Mouse (Mus musculus) left cerebral cortex, postnatal 25 days (tissue): ENCODE measurements around the gene Bola3. TPM values are rescaled to one million over a fixed set of nuclear protein-coding genes. Genes with fewer than 3 reads are reported as not detected.
A peak's percentile ranks its signal among the peaks of the same experiment; 100 is the strongest.
"Not testable (repeated sequence)": the region's sequence is repeated elsewhere in the genome, so short reads cannot be mapped to it uniquely, and the experiment has no call there.

ENCODE experiments used
- DNase-seq, 2 experiments: peaks; one replicate each; pipeline ENCODE4 v3.0.0; 2022; ENCODE audit warnings: low spot score in 2 of 2, mixed read lengths in 1 of 2
- intact Hi-C: fragments of 180-260 bp; cut with DNase I; formaldehyde crosslinking; loops from one replicate; pipeline ENCODE4 v1.15.1; 2025
- total RNA-seq, 2 experiments: library from RNA; stranded (reverse); gene quantifications; 2 replicates each; pipeline ENCODE4 v1.2.3; 2021

Bola3 gene
- total RNA-seq, 2 experiments from 2014 or later: 52.3 to 56.5 TPM

DNA sequence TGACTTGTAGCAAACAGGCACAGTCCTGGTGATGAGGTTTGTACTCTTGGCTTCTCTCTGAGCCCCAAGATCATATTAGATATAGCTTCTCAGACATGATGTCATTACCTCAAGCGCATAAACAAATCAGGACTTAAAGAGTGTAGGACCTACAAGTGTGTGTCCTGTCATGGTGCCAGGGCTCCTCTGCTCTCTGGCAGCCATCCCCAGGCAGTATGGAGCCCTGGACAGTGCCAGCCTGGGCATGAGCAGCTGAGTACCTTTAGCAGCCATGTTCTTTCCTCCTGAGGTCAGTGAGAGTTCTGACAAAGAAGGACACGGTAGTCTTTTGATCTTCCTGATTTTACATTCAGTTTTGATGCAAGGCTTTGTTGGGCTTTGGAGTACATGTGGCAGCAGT lies 6.0 kb upstream of the Bola3 start:
- no peak for DNase-seq
- intact Hi-C loops: no loop called here

DNA sequence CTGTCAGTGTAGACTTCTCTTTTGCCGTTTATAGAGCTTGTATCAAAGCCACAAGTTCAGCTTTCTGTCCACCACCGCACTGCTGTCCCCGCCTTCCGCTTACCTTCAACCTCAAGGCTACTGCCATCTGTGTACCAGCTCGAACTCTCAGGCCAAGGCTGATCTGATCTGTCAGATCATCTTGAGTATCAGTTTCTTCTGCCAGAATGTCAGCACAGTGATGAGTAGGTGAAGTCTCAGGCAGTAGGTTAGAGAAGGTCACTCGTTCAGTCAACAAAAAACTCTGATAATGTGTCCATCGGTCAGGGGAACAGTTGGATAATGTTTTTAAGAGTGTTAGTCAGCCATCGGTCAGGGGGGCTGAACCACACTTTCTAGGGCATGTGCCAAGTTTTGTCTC lies 3.7 kb upstream of the Bola3 start:
- intact Hi-C loops: not testable (repeated sequence)

DNA sequence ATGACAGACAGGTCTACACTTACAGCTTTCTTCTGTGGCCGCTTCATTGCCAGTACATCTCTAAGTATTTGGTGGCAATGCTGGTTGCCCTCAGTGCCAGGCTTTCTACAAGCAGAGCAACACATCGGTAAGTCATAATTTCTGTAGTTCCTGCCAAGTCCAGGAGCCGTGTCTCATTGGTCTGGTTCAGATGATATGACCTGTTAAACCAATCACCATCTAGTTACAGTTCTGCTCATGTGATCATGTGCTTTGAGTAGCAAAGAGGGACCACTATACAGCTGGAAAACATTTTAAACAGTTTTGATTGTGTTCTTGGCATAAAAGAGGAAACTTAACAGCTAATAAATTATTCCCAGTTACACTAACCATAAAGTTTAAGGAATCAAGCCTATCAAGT lies 1.0 kb upstream of the Bola3 start:
- intact Hi-C loops: loop anchor here (2.0 kb wide), 1 partner anchor 159 kb away; the partner anchor contains the start of gene Dguok
- no peak for DNase-seq

More for the DNA sequence above, 3.7 kb upstream of the Bola3 start:
- DNase-seq: not testable (repeated sequence)

DNA sequence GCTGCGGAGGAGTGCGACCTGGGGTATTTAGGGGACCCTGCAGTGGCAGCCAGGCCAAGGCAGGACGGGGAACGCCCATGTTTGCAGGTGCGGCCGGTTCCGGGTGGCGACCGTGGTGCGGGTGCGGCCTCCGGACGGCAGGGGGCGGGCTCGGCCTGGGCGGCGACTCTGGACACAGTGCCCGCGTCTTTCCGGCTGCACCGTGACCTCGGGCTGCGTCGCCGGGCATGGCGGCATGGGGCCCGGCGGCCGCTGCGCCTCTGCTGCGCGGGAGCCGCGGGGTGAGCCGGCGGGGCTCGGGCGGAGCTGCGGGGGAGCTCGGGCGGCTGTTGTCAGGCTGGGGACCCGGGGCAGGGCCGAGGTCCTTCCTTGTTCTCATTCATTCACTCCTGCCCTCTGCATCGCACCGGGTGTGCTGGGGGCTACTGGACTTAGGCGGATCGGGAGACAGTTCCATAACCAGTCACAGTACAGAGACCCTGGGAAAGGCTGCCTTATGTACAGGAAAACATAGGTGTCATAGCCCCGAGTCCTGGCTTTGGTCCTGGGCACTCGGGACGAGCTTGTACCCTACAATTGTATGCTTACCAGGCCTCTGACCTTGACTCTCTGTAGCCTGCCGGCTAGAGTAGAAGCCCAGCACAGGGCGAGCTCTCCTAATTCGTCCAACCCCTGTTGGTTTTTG lies 469 bp downstream of the Bola3 start:
- peak; percentile 86 to 88 for DNase-seq
- intact Hi-C loops: loop anchor here (2.0 kb wide), 1 partner anchor 157 kb away; the partner anchor contains the start of gene Dguok

DNA sequence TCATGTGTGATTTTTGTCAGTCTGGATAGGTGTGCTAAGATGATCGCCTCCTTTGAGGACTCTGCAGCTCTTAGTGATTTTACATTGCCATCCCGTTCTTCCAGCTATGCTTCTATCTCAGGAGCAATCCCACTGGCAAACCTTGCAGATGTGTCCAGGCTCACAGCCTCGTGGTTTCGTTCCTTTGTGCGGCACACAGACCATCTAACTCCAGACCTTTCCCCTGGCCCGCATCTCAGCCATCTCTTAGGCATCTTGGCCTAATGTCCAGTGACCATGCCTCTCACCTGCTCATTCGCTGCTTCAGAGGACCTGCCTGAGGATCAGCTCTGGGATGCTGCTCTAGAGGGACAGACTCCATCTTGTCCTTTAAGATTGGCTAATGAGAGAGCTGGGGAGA lies 1.2 kb downstream of the Bola3 start:
- intact Hi-C loops: loop anchor here (5.0 to 10.0 kb wide), 2 partner anchors 135 to 322 kb away; partner anchors contain the start of gene Slc4a5
- DNase-seq: no peak

DNA sequence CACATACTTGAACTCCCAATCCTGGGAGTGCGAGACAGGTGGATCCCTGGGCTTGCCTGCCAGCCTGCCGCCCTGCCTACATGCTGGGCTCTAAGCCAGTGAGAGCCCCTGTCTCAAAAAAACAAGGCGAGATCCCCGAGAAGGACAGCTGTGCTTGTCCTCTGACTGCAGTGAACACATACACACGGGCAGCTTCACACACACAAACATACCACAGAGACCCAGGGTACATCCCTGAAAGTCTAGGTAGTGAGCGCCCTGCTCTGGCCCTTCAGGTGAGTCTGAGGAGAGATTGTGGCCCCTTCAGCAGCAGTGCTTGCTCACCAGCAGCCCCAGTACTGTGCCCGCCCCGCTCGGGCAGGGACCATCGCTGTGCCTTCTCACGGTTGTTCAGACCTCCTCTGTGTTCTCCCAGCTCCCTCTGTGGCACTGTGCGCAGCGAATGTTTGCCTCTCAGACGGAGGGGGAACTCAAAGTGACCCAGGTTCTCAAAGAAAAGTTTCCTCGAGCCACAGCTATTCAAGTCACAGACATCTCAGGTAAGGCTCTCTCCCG lies 2.0 kb downstream of the Bola3 start:
- intact Hi-C loops: loop anchor here (5.0 to 10.0 kb wide), 2 partner anchors 136 to 321 kb away; partner anchors contain the start of gene Slc4a5
- no peak for DNase-seq

DNA sequence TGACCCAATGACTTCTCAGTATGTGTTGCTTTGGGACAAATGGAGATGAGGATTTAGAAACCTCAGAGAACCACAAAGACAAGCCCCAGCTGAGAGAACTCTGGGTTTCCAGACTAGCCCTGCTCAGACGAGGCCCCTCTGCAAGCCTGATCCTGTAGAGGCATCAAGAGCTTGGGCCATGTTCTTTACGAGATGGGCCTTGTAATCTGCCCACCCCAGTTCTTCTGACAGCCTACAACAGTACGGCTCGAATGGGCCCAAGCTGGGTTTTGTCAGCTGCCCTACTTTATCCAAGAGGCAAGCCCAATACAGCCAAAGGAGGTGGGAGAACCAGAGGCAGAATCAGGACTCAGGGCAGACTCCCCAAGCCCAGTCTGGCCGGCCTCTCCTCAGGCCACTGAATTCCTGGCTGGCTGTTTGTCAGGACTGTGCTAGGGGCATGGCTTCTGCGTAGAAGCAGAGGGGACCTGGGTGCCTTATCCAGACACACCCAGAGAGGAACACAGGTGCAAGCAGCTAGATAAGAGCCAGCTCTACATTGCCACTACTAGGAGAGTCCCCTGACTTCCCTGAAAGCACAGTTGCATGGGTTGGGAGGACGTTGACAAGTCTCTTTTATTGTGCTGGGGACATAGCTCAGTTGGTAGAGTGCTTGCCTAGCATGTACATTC lies 2.7 kb downstream of the Bola3 start:
- intact Hi-C loops: loop anchor here (5.0 to 10.0 kb wide), 2 partner anchors 137 to 321 kb away; partner anchors contain the start of gene Slc4a5
- DNase-seq: no peak

DNA sequence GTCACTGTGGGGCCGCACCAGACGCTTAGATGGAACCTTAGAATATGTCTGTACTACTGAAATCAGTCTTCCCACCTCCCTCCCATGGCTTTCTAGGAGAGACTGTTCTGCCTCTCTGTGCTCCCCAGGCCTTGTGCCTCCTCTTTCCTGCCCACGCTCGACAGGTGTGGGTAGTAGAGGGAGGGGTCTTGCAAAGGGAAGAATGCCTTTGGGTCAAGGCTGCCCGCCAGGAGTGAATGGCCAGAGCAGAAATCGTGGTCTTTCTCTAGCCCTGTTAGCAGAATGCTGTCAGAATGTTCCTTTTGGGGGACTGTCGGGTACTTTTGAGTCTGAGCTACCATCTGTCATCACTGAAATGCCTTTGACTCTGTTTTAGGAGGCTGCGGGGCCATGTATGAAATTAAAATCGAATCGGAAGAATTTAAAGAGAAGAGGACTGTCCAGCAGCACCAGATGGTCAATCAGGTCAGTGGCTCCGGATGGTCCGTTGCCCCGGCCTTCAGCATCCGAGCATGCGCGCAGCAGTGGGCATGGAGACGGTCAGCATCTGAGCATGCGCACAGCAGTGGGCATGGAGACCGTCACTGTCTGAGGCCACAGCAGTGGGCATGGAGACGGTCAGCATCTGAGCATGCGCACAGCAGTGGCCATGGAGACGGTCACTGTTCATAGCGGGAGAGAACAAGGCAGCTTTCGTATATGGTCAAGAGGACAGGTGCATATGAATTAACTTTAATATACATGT lies 3.9 kb downstream of the Bola3 start:
- intact Hi-C loops: loop anchor here (5.0 to 10.0 kb wide), 2 partner anchors 138 to 319 kb away; partner anchors contain the start of gene Slc4a5

DNA sequence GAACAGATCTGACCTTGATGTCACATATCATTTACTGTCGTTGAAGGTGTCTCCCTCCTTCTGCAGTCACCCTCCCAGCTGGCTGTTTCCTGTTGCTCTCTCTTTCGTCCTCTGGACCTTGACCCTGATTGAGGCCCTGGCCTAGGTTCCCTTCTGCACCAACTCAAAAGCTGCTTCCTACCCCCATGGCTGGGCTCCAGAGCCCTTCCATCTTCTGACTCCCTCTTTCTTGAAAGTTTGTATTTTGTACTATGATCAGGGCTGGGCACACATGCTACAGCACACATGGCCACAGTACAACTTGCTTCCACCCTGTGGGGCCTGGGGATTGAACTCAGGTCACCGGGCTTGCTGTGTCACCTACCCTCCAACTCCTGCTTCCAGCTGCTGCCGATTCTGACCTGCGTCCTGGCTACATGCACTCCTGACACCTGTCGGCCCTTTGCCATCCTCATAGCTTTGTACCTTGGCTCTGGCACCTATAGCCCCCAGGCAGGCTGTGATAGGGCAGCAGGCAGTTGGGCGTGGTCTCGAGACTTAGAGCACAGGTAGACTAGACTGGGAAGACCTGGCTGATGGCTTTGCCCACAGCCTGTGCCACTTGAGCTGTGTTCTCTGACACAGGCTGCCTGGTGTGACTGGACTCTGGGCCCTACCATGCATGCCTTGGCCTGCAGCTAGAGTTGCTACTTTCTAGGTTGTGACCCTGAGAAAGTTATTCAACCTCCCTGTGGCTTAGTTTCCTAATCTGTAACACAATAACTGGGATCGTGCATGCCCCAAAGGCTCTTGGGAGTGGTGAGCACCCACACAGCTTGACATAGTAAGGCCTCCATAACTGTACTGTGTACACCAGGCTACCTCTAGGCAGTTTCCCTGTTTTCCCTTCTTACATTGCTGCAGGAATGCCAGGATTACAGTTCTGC lies 6.2 kb downstream of the Bola3 start:
- DNase-seq: no peak
- intact Hi-C loops: loop anchor here (2.0 to 10.0 kb wide), 3 partner anchors 140 to 317 kb away; partner anchors contain the start of gene Slc4a5

More for the DNA sequence above, 3.9 kb downstream of the Bola3 start:
- peak in 1 of 2 experiments; percentile 45 for DNase-seq

DNA sequence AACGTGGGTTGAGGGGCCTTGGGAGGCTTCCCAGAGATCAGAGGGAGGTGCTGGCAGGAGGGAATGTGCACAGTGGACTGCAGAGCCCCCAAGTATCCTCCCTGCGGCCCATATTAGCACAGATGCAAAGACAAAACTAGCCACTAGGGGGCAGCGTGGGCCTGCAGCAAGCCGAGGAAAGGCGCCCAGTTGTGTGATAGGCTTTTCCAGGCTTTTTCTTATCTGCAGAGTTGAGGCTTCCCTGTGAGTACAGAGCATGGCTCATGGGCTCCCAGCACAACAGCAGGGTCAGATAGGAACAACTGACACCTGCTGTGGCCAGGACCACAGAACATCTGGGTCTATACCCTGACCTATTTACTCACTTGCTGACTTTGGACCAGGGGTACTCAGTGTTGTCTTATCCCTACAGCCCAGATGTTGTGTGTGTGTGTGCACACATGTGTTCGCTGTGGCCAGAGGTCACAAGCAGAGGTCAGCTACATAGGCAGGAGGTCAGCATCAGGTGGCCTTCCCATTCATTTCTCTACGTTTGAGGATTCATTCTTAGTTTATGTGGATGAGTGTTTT lies 7.7 kb downstream of the Bola3 start:
- intact Hi-C loops: loop anchor here (1.0 to 10.0 kb wide), 2 partner anchors 142 to 156 kb away; partner anchors contain the start of gene Slc4a5

DNA sequence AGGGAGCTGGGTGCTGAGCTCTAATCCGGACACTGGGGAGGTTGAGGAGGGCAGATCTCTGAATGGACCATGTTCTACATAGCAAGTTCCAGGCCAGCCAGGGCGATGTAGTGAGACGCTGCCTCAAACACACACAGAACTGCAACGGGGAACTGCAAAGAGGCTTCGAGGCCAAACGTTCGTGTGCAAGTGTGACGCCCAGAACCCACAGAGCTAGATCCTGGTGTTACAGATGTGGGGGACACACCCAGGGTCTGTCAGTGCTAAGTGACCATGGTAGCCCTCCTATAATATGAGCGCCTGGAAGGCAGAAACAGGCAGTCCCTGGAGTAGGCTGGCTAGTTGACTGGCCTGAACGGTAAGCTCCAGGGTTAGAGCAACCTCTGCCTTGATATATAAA lies 8.5 kb downstream of the Bola3 start:
- DNase-seq: no peak
- intact Hi-C loops: loop anchor here (10.0 kb wide), 1 partner anchor 143 kb away; the partner anchor contains the start of gene Slc4a5

More for the DNA sequence above, 7.7 kb downstream of the Bola3 start:
- DNase-seq: peak; percentile 83 to 85

DNA sequence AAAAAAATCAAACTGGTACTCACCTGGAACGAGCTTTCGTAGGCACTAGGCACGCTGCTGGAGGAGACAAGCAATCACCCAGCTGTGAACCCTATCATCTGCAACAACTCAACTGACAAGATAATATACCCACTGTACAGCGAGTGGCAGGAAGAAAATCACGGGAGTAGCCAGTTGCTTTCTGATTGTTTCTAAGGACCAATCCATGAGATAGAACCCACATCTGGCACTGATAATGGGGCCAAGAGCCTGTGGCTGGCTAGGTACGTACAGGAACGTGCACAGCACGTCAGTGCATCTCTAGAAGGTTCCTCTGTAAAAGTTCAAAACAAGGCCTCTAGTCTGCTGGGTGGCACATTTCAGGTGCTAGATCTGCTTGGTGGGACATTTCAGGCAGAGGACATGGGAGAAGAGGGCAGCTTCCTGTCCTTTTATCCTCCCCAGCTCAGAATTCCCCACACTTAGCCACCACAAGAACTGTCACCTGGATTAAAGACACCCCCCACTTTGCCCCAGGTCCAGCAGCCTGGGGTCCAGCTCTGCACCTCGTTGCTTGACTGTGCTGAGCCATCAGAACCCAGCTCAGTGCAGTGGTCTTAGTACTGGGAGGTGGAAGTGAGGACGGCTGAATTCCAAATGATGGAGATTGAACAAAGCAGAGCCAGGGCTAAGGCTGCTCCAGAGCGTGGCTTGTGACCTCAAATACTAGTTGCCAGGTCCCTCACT lies 12.7 kb downstream of the Bola3 start:
- no peak for DNase-seq
- intact Hi-C loops: no loop called here

DNA sequence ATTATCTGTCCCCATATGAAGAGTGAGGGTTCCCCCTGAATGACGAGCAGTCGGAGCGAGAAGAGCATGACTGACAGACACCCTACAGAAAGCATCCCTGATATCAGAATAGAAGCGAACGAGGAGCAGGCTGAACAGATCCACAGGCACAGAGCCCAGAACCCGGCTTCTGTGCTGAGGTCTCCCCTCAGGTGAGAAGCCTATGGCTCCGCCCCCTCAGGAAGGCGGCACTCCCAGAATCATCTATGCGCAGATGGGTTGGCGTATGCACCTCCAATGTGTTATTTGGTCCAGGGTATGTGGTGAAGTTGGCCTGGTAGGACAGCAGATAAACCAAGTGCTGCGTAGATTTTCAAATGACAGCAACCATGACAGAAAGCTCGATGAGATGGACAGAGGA lies 14.1 kb downstream of the Bola3 start:
- no peak for DNase-seq
- intact Hi-C loops: no loop called here

DNA sequence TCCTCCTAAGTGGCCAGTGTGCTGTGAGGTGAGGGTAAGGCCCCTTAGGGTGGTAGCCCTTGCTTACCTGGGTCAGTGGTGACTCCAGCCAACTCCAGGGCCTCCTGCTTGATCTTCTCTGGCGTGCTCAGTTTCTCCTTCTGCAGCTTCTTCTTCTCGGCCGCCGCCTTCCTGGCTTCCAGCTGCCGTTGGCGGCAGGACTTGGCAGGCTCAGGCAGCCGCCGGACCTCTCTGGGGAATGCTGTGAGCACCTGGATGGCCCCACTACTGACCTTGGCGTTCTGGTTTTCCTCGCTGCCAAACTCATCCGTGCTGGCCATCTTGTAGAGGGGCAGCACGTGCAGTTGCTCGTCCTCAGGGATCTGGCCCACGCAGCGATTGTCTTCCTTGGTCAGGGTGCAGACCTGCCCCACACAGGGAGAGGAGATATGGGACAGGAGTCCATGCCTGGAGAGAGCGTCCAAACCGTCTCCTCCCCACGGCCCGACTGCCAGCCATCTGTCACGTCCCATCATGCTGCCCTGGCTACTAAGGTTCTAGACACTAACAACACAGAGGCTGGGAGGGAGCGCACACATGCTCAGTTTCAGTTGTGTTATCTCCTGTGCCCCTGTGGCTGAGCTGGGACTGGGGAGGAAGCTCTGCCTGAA lies 21.5 kb downstream of the Bola3 start:
- intact Hi-C loops: loop anchor here (2.0 kb wide), 1 partner anchor 70 kb away; no protein-coding TSS in a partner anchor

DNA sequence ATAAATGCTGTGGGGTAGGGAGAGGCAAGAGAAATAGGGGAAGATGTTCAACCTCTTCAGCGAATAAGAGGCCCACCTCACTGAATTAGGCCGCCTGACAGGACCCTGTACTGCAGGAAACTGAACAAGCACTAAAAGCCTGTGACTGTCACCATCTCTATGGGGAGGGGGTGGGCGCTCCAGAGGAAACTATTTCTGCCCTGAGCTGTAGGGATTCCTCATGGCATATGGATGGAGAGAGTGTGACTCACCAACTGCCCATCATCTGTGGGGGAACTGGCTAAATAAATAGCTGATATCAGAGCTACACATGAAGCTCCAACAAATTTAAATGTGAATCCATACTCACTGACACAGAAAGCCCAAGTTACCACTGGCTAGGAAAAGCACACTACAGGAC lies 22.4 kb downstream of the Bola3 start:
- intact Hi-C loops: loop anchor here (2.0 kb wide), 1 partner anchor 69 kb away; no protein-coding TSS in a partner anchor
- DNase-seq: peak in 1 of 2 experiments; percentile 82

More for the DNA sequence above, 21.5 kb downstream of the Bola3 start:
- DNase-seq: no peak

DNA sequence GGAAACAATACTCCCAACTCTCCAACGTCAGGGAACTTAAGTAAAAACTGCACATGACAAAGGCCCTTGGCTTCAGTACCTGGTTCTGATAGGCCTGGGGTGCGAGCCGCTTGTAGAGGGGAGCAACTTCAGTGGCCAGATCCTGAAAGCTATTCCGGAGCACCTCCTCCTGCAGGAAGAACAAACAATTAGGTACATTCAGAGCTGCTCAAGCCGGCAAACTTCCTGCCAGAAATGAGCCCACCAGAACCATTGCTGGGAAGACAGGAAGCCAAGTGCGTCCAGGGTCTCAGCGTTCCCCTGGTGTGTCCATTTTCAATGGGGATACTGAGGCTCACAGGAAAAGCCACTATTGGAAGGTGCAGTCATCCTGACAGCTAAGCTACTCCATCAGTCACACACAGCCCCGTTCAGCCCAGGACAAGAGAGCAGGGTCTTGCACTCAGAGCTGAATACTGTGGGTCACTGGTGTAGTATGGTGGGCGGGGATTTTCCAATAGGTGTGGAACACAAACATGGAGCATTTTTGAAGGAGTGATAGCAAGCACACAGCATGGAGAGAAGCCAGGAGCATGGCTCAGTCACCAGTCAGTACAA lies 24.9 kb downstream of the Bola3 start:
- intact Hi-C loops: no loop called here
- no peak for DNase-seq
